Mouse (Mus musculus) kidney, postnatal 25 days (tissue): ENCODE measurements around the gene Tmem165.

Source experiments
- DNase-seq, 2 experiments: peaks; one replicate each; pipeline ENCODE4 v3.0.0; 2021; ENCODE audit warnings: mixed read lengths in 2 of 2

The Tmem165 gene

GRCm38 (mm10) chr5:76183750-76184261, at the start of gene Tmem165:
Tmem165 (plus strand) TSS chr5:76183880.
- peak; percentile 96 to 98 for DNase-seq

- DNase-seq: peak in 1 of 2 experiments; percentile 16
Measured at GRCm38 (mm10) chr5:76135644-76136043, 48.0 kb upstream of the Tmem165 start.

DNA sequence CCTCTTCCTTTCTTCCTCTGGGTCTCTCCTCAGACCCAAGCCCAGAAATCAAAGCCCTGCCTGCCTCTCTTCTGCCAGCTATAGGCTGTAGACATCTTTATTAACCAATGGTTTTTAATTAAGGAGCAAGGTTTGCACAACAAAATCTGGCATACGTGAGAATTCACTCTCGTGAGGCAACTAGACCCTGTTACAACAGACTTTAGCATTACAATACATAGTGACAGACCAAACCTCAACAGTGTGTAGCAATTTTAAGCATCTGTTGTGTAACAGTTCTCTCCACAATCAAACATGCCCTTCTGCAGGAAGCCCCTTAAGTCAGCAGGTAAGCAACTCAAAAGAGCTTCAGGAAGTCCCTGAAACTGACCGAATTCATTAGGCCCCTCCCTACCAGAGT, 47.4 kb upstream of the Tmem165 start:
- no peak for DNase-seq

DNA sequence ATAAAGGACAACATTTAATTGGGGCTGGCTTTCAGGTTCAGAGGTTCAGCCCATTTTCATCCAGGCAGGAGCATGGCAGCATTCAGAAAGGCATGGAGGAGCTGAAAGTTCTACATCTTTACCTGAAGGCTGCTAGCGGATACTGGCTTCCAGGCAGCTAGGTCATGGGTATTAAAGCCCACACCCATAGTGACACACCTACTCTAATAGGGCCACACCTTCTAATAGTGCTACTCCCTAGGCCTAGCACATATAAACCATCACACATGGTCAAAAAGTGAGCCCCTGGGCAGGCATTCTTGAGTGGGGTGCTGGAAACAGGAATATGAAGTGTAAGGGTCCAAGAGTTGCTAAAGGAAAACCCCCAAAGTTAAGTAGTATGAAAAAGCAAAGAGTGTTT, 46.1 kb upstream of the Tmem165 start:
- DNase-seq: no peak

GRCm38 (mm10) chr5:76138071-76138470, 45.6 kb upstream of the Tmem165 start:
- DNase-seq: no peak

DNA sequence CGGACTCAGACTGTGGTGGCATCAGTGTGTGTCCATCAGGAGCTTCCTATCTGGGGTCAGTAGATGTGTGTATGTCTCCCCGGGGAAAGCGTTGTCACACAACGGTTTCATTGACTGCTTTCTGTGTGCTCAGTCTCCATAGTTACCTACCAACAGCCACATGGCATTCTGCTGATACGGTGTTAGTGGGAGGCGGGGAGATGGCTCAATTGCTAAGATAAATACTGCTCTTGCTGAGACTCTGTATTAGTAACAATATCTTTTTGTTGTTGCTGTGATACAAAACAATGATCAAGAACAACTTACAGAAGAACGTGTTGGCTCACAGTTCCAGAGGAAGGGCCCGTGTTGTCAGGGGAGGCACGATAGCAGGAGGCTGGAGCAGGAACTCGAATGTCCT, 45.2 kb upstream of the Tmem165 start:
- no peak for DNase-seq

- no peak for DNase-seq
Measured at GRCm38 (mm10) chr5:76139171-76139671, 44.5 kb upstream of the Tmem165 start.

DNA sequence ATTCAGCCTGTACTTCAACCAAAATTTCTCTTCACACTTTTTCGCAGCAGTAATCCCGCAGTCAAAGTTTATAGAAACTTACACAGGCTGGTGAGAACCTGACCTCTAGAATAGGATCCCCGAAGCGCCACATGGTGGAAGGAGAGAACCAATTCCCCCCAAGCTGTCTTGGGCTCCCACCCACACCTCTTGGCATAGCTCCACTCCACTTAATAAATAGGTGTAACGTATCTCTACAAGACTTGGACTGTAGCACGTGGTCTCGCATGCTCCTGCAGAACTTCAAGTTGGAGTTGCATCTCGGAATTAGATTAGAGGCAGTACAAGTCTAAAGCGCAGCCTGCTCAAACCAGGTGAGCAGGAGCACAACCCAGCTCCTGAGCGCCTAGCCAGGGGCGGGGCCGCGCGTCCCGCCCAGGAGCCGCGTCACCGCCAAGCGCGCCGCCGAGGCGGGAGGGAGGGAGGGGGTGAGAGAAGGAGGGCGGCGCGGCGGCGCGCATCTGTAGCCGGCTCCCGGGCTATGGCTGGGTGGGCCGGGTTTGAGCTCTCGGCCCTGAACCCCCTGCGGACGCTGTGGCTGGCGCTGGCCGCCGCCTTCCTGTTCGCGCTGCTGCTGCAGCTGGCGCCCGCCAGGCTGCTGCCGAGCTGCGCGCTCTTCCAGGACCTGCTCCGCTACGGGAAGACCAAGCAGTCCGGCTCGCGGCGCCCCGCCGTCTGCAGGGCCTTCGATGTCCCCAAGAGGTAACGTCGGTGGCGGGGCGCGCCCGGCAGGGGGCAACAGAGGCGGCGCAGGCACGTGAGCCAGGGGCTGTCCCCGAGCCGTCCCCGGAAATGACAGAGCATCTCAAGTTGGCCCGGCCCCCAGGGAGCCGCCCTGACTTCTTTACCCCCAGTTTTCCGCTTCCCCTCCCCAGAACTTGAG, 43.6 kb upstream of the Tmem165 start, which contains the start of gene Srd5a3:
Gene Srd5a3, plus strand, starts transcription at position 464 of the 922 bp plus-strand sequence.
- DNase-seq: peak; percentile 97 to 98

DNA sequence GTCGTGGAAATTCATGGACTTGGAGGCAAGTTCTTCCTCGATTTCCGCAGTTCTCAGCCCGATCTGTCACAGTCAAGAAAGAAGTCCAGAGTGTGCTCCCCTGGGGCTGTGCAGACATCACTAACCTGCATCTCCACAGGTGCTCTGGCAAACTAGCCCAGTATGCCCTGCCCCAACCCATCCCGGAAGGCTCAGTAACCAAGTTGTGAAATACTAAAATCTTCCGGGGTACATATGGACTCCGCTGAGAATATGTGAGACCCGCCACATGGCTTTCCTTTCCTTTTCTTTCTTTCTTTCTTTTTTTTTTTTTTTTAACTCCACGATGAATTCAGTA, 43.0 kb upstream of the Tmem165 start:
- DNase-seq: no peak

- no peak for DNase-seq
Measured at GRCm38 (mm10) chr5:76143356-76143755, 40.3 kb upstream of the Tmem165 start.

DNA sequence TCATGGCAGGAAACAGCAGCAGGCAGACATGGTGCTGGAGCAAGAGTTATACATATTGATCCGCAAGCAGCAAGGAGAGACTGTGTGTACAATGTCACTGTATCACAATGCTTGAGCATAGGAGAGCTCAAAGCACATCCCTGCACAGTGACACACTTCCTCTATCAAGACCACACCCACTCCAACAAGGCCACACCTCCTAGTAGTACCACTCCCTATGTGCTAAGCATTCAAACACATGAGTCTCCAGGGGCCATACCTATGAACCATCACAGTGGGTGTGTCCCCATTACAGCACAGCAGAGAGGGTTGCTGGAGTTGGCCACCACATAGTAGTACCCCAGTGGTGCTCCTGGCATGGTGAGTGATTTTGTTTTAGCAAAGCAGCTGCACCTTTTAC, 37.3 kb upstream of the Tmem165 start:
- DNase-seq: no peak

DNA sequence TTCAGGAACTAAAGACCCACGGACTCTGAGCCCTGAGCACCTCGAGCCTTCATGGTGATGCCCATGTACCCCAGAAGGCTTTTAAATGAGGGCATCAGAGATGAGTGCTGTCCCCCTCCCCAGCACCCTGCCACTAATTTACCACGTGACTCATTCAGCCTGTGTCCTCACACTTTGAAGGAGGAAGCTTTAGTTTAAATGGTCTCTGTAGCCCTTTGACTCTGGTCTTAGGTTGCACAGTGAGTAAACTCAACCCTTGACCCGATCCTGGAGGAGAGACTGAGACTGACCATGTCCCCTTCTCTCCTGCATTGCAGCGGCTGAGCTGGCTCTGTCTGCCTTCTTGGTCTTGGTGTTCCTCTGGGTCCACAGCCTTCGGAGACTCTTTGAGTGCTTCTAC, 34.2 kb upstream of the Tmem165 start:
- no peak for DNase-seq

GRCm38 (mm10) chr5:76152956-76153355, 30.7 kb upstream of the Tmem165 start:
- DNase-seq: no peak

GRCm38 (mm10) chr5:76153430-76153829, 30.2 kb upstream of the Tmem165 start:
- no peak for DNase-seq

DNA sequence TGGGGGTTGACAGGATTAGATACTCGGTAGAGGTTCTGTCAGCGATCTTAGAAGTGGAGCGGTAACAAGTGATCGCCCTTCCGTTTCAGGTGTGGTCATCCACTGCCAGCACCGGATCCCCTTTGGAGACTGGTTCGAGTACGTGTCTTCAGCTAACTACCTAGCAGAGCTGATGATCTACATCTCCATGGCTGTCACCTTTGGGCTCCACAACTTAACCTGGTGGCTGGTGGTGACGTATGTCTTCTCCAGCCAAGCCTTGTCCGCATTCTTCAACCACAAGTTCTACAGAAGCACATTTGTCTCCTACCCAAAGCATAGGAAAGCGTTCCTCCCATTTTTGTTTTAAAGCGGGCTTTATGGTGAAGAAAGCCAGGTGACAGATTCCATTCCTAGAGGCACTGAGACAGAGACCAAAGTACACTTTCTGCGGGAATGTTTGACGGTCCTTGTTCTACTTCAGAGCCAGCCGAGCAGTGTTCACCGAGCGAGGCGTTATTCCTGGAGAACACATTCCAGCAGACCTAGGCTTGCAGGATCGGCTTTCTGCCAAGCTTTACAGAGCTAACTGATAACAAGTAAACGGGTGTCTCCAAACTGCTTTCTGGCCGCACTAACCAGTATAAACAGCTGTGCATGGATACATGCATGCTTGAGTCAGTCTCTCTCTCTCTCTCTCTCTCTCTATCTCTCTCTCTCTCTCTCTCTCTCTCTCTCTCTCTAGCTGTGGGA, 29.1 kb upstream of the Tmem165 start:
- DNase-seq: peak in 1 of 2 experiments; percentile 23

DNA sequence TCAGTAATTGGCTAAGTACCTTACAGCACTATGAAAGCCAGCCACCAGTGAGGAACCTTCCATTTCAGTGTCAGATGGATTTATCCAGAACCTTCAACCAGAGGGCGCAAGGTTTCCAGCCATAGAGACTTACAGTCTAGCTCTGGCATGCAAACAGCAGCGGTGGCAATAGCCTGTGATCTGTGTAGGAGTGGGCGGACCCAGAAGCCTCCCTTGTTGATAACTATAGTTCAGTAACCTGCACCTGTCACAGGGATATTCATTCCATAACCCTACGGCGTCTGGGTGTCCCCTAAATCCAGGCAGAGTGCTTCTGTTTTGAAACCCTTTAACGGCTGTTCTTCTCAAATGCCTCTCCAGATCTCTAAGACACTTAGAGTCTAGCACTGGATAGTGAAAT, 24.1 kb upstream of the Tmem165 start:
- DNase-seq: no peak

GRCm38 (mm10) chr5:76160086-76160485, 23.6 kb upstream of the Tmem165 start:
- DNase-seq: no peak

DNA sequence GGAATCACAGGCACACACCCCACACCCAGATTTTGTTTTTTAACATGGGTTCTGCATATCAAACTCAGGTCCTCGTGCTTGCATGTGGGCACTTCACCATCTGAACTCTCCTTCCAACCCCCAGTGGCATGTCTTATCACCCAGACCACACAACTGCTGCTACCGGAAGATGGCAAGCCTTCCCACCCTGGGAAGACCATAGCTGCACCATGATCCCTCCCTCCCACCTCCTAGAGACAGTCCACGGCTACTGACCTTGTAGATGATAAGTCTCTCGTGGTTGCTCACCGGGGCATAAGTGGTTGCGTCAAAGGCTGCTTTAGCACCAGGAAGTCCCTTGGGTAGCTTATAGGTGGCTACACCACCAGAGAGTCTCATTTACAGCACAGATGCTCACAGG, 22.2 kb upstream of the Tmem165 start:
- no peak for DNase-seq

- no peak for DNase-seq
Measured at GRCm38 (mm10) chr5:76162926-76163325, 20.8 kb upstream of the Tmem165 start.

DNA sequence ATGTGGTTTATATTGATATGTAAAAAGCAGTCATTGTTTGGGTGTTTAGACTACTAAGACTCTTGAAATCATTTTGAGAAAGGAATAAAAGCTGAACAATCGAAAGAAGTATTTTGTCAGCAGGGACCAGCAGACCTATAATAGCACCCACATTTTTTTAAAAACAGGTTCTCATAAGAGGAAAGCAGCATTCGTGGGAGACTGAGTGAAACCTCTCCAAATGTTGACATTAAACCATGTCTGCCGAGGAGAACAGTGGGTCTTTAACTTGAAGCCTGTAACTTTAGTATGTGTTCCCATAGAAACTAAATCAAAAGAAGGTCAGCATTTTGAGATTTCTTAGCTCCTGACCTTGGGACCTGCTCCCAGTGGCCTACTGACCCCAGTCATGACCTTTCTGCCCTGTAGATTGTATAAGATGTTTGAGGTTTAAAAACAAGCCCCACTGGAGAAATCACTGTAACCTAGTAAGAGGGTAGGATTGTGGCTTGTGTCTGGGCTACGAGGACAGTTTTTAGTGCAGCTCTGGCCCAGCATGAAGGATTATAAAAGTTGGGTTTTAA, 19.8 kb upstream of the Tmem165 start:
- DNase-seq: no peak

- no peak for DNase-seq
Measured at GRCm38 (mm10) chr5:76164827-76165226, 18.9 kb upstream of the Tmem165 start.

DNA sequence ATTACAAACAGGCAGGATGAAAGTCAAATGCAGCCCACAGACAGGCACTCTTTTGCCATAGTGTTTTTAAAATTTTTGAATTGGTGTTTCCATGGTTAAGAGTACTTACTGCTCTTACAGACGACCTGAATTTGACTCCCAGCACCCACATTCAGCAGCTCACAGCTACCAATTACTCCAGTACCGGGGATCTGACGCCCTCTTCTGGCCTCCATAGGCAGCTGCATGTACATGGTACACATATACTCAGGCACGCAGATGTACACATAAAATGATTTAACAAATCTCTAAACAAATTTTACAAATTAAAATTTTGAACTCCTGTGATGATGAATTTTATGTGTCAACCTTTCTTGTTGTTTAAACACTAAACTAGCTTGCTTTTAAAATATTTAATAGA, 13.2 kb upstream of the Tmem165 start:
- DNase-seq: no peak

DNA sequence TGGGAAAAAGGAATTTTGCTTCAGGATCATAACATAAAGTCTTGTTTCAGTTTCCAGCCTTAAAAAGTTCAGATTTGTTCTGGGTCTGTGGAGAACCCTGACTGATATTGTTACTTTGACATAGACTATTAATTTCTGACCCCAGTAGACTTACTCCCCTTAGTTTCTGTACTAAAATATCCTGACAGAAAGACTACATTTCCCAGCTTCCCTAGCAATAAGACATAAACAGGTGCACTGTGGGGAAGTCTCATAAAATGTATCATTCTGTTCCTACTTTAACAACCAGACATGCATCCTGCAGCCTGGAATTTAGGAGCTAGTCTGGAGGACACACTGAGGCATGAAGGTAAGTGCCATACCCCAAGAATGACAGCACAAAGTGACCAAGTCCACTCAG, 12.6 kb upstream of the Tmem165 start:
- DNase-seq: no peak
